Mouse (Mus musculus) liver, embryonic 14.5 days (tissue): ENCODE data around the gene Bnip3. TPM values are rescaled to one million over a fixed set of nuclear protein-coding genes. Genes with fewer than 3 reads are reported as not detected.

Source experiments
- ATAC-seq: fragments of 200-750 bp; cut with Nextera tagmentation; 2 replicates; pipeline ENCODE4 v1.8.0; 2017; ENCODE audit warnings: moderate number of reproducible peaks, mild to moderate bottlenecking, moderate library complexity; ENCODE audit not compliant: insufficient read depth
- DNase-seq, 3 experiments: peaks; one replicate each; pipeline ENCODE4 v3.0.0-alpha.2; 2012 to 2013; ENCODE audit warnings: low read depth in 3 of 3, low spot score in 3 of 3
- H3K27ac ChIP-seq: fragments of 300-500 bp; sonication (generic); 2 replicates; pipeline ENCODE4 v1.5.1; 2014; ENCODE audit warnings: moderate library complexity, mild to moderate bottlenecking, control low read depth, inconsistent platforms
- H3K27me3 ChIP-seq: fragments of 300-500 bp; sonication (generic); 2 replicates; pipeline ENCODE4 v1.6.1; 2014; ENCODE audit warnings: mild to moderate bottlenecking, low read length, moderate library complexity; ENCODE audit not compliant: control insufficient read depth, insufficient read depth
- H3K36me3 ChIP-seq: fragments of 300-500 bp; sonication (generic); replicated peaks from 2 replicates; pipeline ENCODE4 v1.6.1; 2014; ENCODE audit warnings: low read depth; ENCODE audit not compliant: control insufficient read depth, insufficient read depth
- H3K4me1 ChIP-seq, 2 experiments: fragments of 200-500 bp in 1 of 2; fragments of 300-500 bp in 1 of 2; sonication (generic) in 1 of 2; replicated peaks; 2 replicates each; pipeline ENCODE4 v1.6.1; 2012 to 2014; ENCODE audit warnings: antibody characterized with exemption in 1 of 2, inconsistent platforms in 1 of 2, low read length in 1 of 2; ENCODE audit not compliant: control insufficient read depth in 2 of 2, insufficient read depth in 2 of 2
- H3K4me2 ChIP-seq: fragments of 300-500 bp; sonication (generic); 2 replicates; pipeline ENCODE4 v1.6.1; 2014; ENCODE audit warnings: low read depth, mild to moderate bottlenecking, control low read depth, moderate library complexity
- H3K4me3 ChIP-seq, 2 experiments: fragments of 200-500 bp in 1 of 2; fragments of 300-500 bp in 1 of 2; sonication (generic) in 1 of 2; 2 replicates each; pipeline ENCODE4 v1.5.1; 2012 to 2014; ENCODE audit warnings: low read depth in 2 of 2, low read length in 2 of 2, mild to moderate bottlenecking in 2 of 2, control low read depth in 1 of 2, inconsistent platforms in 1 of 2, moderate library complexity in 1 of 2; ENCODE audit not compliant: insufficient read depth in 1 of 2
- H3K9ac ChIP-seq: fragments of 300-500 bp; sonication (generic); replicated peaks from 2 replicates; pipeline ENCODE4 v1.6.1; 2014; ENCODE audit warnings: mild to moderate bottlenecking, control low read depth, moderate library complexity
- H3K9me3 ChIP-seq: fragments of 300-500 bp; sonication (generic); 2 replicates; pipeline ENCODE4 v1.6.1; 2016; ENCODE audit warnings: low read length, mixed read lengths; ENCODE audit not compliant: control insufficient read depth
- CTCF ChIP-seq: IDR thresholded peaks from 2 replicates; pipeline ENCODE4 v1.5.1; 2016; ENCODE audit warnings: antibody characterized with exemption, low read depth, control low read depth
- EP300 ChIP-seq: IDR thresholded peaks from 2 replicates; pipeline ENCODE4 v1.6.1; 2016; ENCODE audit warnings: antibody characterized with exemption, low read depth
- WGBS: fragments of 180-500 bp; shearing (Covaris S2); extraction: QIAGEN DNeasy Blood & Tissue Kit; methylation state at CpG from one replicate; pipeline ENCODE4 v1.1.7; 2014; ENCODE audit not compliant: insufficient replicate concordance; 5-methylcytosine and 5-hydroxymethylcytosine counted together
- polyA plus RNA-seq, 2 experiments: library from polyadenylated mRNA; depleted of rRNA in 1 of 2; stranded (reverse) in 1 of 2; unstranded in 1 of 2; fragments of >200 nt; fragmentation: Nextera tagmentation in 1 of 2; extraction: Ambion mirVana in 1 of 2; gene quantifications; 2 replicates each; pipeline versions ENCODE4 v1.2.1 to v1.2.3; 2012 to 2014

Bnip3 gene
- polyA plus RNA-seq, 2 experiments, result 18.7 to 77.1 TPM

GRCm38 (mm10) chr7:138938991-138939390, 29.7 kb upstream of the Bnip3 start:
- Histone ChIP-seq H3K4me3 (no peak overlapping the region), H3K27me3 (peaks cover 33% of the 10 kb centered on the region), H3K27ac (no peak overlapping the region), H3K9me3 (no peaks in the 10 kb centered on the region), H3K4me2 (no peak overlapping the region), H3K36me3 (no peaks in the 10 kb centered on the region), H3K4me1 (no peaks in the 10 kb centered on the region), H3K9ac (no peak overlapping the region)
- TF ChIP-seq EP300 (no peak), CTCF (no peak)
- WGBS, result 62% methylated on average over 7 of the region's 7 CpGs
- no peak for DNase-seq
- no peak for ATAC-seq

- no peak for ATAC-seq
- WGBS, result 60% methylated on average over 3 of the region's 3 CpGs
- H3K36me3 ChIP-seq, result no peaks in the 10 kb centered on the region
Measured at GRCm38 (mm10) chr7:138934523-138934922, 25.2 kb upstream of the Bnip3 start.

GRCm38 (mm10) chr7:138928456-138928855, 19.1 kb upstream of the Bnip3 start:
- no peaks in the 10 kb centered on the region for H3K9me3 ChIP-seq
- H3K4me2 ChIP-seq, result no peak overlapping the region
- H3K27ac ChIP-seq, result no peak overlapping the region
- H3K4me1 ChIP-seq, result no peaks in the 10 kb centered on the region
- no peak overlapping the region for H3K4me3 ChIP-seq
- no peak for DNase-seq
- no peak overlapping the region for H3K9ac ChIP-seq
- no peaks in the 10 kb centered on the region for H3K36me3 ChIP-seq
- 72% methylated on average over 4 of the region's 4 CpGs for WGBS
- TF ChIP-seq CTCF (no peak), EP300 (no peak)
- no peak for ATAC-seq
- H3K27me3 ChIP-seq, result no peaks in the 10 kb centered on the region

More at GRCm38 (mm10) chr7:138934523-138934922, 25.2 kb upstream of the Bnip3 start:
- Histone ChIP-seq H3K4me2 (no peak overlapping the region), H3K9ac (no peak overlapping the region), H3K27me3 (peaks cover 3% of the 10 kb centered on the region), H3K27ac (no peak overlapping the region), H3K9me3 (no peaks in the 10 kb centered on the region), H3K4me1 (no peaks in the 10 kb centered on the region), H3K4me3 (no peak overlapping the region)
- TF ChIP-seq EP300, result no peak
- peak; percentile 46 for TF ChIP-seq CTCF
- DNase-seq, result no peak

- no peak for TF ChIP-seq EP300
- TF ChIP-seq CTCF, result peak; percentile 50
- H3K9ac ChIP-seq, result no peak overlapping the region
Measured at GRCm38 (mm10) chr7:138923756-138924425, 14.6 kb upstream of the Bnip3 start.

GRCm38 (mm10) chr7:138921611-138922010, 12.3 kb upstream of the Bnip3 start:
- H3K4me3 ChIP-seq, result no peak overlapping the region
- WGBS, result 85% methylated on average over 8 of the region's 8 CpGs

More at GRCm38 (mm10) chr7:138923756-138924425, 14.6 kb upstream of the Bnip3 start:
- H3K4me2 ChIP-seq, result no peak overlapping the region
- no peaks in the 10 kb centered on the region for H3K27me3 ChIP-seq
- no peak for DNase-seq
- no peaks in the 10 kb centered on the region for H3K36me3 ChIP-seq
- H3K4me3 ChIP-seq, result no peak overlapping the region
- WGBS, result 5% methylated on average over 3 of the region's 3 CpGs
- no peaks in the 10 kb centered on the region for H3K9me3 ChIP-seq
- peaks cover 0 to 8% of the 10 kb centered on the region in 2 experiments; a peak in 2 of 4 replicates for H3K4me1 ChIP-seq
- ATAC-seq, result no peak
- no peak overlapping the region for H3K27ac ChIP-seq

More at GRCm38 (mm10) chr7:138921611-138922010, 12.3 kb upstream of the Bnip3 start:
- H3K9me3 ChIP-seq, result no peaks in the 10 kb centered on the region
- H3K27me3 ChIP-seq, result no peaks in the 10 kb centered on the region
- no peak for DNase-seq
- TF ChIP-seq CTCF (no peak), EP300 (no peak)
- H3K36me3 ChIP-seq, result no peaks in the 10 kb centered on the region
- peaks cover 0 to 9% of the 10 kb centered on the region in 2 experiments; a peak in 2 of 4 replicates for H3K4me1 ChIP-seq
- ATAC-seq, result no peak
- H3K27ac ChIP-seq, result no peak overlapping the region
- H3K9ac ChIP-seq, result no peak overlapping the region
- H3K4me2 ChIP-seq, result no peak overlapping the region
